Mouse (Mus musculus) G1E (cell line): ENCODE measurements around the gene Lnx2.

Experiments
- CTCF ChIP-seq: IDR thresholded peaks from 2 replicates; pipeline ENCODE4 v1.5.1; 2012; ENCODE audit warnings: low read depth, low read length, inconsistent platforms, mixed read lengths
- TAL1 ChIP-seq: conservative IDR thresholded peaks from 2 replicates; pipeline ENCODE4 v1.6.1; 2012; ENCODE audit warnings: low read depth, low read length, inconsistent platforms, mixed read lengths

DNA sequence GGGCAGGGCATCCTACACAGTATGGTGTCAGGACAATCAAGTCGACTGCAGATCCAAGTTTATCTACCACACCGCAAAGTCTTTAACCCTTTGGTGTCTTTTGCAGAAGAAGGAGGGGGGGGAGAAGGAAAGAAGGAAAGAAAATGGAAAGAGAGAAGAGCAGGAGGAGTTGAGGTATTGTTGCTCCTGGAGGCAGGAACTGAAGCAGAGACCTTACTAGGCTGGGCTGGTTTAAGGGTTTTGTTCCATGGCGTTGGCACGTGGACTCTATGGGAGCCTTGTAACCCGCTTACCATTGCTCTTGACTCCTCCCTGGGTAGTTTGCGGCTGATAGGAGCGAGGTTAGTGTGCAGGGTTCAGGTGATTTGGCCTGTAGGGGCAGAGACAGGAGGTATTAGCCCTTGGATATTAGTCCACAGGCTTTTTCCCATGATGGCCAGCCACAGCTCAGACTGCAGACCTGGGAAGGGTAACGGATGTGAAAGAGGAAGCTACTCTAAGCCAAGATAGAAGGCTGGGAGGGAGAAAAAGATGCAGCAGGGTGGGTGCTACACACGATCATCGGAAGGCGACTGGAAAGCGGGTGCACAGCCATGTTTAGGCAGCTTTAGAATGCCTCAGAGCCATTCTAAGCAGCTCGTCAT, 49.3 kb upstream of the Lnx2 start:
- TF ChIP-seq CTCF, result no peak
- TF ChIP-seq TAL1, result no peak
